Mouse (Mus musculus): ENCODE measurements around the gene Pik3r2.

- no peak for TF ChIP-seq CTCF (IDR thresholded peaks at IDR 0.05; ENCODE audit: low read depth, low read length)
- TF ChIP-seq POLR2A (IDR thresholded peaks at IDR 0.05; ENCODE audit: insufficient read depth, low read length): no peak
Observed at GRCm38 (mm10) chr8:70821992-70822391, 45.5 kb upstream of the Pik3r2 start.

Data from ES-Bruce4 (cell line).